Comparison of ENCODE assay signal across 12 mouse cellular contexts in the genomic region with DNA sequence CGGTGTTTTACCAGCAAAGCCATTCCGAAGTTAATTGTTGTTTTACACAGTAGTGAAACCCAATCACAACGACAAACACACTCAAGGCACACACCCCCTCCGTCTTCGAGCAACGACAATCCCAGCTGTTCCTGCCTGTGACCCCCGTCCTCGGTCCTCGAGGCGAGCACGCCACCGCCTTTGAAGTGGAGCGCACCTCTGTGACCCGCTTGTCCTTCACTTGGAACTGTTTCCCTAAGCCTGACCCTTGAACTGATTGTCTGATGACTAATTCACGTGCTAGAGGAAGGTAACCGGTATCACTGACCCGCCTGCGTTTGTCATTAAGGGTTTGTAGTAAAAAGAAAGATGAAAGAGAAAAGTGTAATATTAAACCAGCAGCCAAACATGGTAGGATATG.
DNase-seq lines count a peak whose midpoint lies in the region; ATAC-seq lines count a peak whose summit lies in the region.
"Had no signal": no experiment of that assay in that cellular context is flagged by ENCODE, and none has a peak within 500 bp of the region (broad histone marks: within the 10 kb centered on the region; RNA-seq: fewer than 3 reads in every experiment).

No protein-coding gene starts in this region.

- H3K9me3 ChIP-seq in embryonic facial prominence, embryonic 14.5 days (ENCODE audit: control insufficient read depth, low read length): no peaks in the 10 kb centered on the region
- no peaks in the 10 kb centered on the region for H3K9me3 ChIP-seq in limb, embryonic 12.5 days

- no peaks in the 10 kb centered on the region for H3K36me3 ChIP-seq in embryonic facial prominence, embryonic 14.5 days (ENCODE audit: control insufficient read depth, insufficient read depth, low read length)
- H3K36me3 ChIP-seq in limb, embryonic 12.5 days: no peaks in the 10 kb centered on the region

- ATAC-seq in embryonic facial prominence, embryonic 14.5 days (ENCODE audit: low read depth): no peak
- no peak for ATAC-seq in limb, embryonic 12.5 days (ENCODE audit: insufficient number of reproducible peaks, insufficient read depth, low FRiP score, low TSS enrichment, low read depth)
- ATAC-seq: hindbrain, embryonic 16.5 days; Patski had no signal

- peak overlapping the region; percentile 45 for H3K4me2 ChIP-seq in embryonic facial prominence, embryonic 14.5 days (ENCODE audit: low read depth, low read length)
- peak overlapping the region; percentile 49 for H3K4me2 ChIP-seq in limb, embryonic 12.5 days

- DNase-seq in kidney, adult 9 months: peak; percentile 2
- DNase-seq in kidney, adult 18-20 months: no peak
- DNase-seq in R1 (ENCODE audit: low read depth, low spot score): peak; percentile 2
- DNase-seq in embryonic facial prominence, embryonic 14.5 days (ENCODE audit: low spot score): no peak
- DNase-seq in thymus, postnatal 25 days: no peak
- no peak for DNase-seq in heart, postnatal 36 days
- no peak for DNase-seq in right cerebral cortex, postnatal 25 days
- DNase-seq: cerebellum, adult 8-10 months; thymus, adult 18-20 months had no signal

- 0 out of 2 replicates have a peak overlapping the region, but pooled peaks have one; percentile 23 for H3K9ac ChIP-seq in embryonic facial prominence, embryonic 14.5 days (ENCODE audit: low read depth, low read length)
- no peak overlapping the region for H3K9ac ChIP-seq in limb, embryonic 12.5 days (replicated peaks)

- intact Hi-C loops in heart, postnatal 36 days (cut with DNase I): no loop called here

- H3K4me1 ChIP-seq in embryonic facial prominence, embryonic 14.5 days (ENCODE audit: control insufficient read depth, insufficient read depth, low read length): peaks cover 12% of the 10 kb centered on the region; the same call in 1 of the 2 replicates
- peaks cover 6% of the 10 kb centered on the region for H3K4me1 ChIP-seq in limb, embryonic 12.5 days (replicated peaks)

- WGBS in embryonic facial prominence, embryonic 14.5 days: 24% methylated on average over 18 of the region's 18 CpGs
- 26% methylated on average over 18 of the region's 18 CpGs for WGBS in limb, embryonic 12.5 days

- H3K27me3 ChIP-seq in embryonic facial prominence, embryonic 14.5 days (replicated peaks; ENCODE audit: control insufficient read depth, insufficient read depth, low read length): no peaks in the 10 kb centered on the region
- no peaks in the 10 kb centered on the region for H3K27me3 ChIP-seq in limb, embryonic 12.5 days

- no peak overlapping the region for H3K27ac ChIP-seq in embryonic facial prominence, embryonic 14.5 days (replicated peaks; ENCODE audit: low read depth, low read length)
- H3K27ac ChIP-seq in limb, embryonic 12.5 days: no peak overlapping the region

- H3K4me3 ChIP-seq in embryonic facial prominence, embryonic 14.5 days (ENCODE audit: low read depth, low read length): peak overlapping the region; percentile 17
- peak overlapping the region; percentile 15; the same call in 1 of the 2 replicates for H3K4me3 ChIP-seq in limb, embryonic 12.5 days (replicated peaks)

Comparison
In these comparisons a context has a peak if more than half of its experiments do, and no peak if none do; other contexts are left out.
1. DNase-seq: peak in kidney, adult 9 months (single experiment) and R1 (single experiment); none in kidney, adult 18-20 months (single experiment), embryonic facial prominence, embryonic 14.5 days (single experiment), thymus, postnatal 25 days (single experiment), heart, postnatal 36 days (0 of 2) and right cerebral cortex, postnatal 25 days (single experiment).